Mouse (Mus musculus) layer of hippocampus, adult 11-12 months (tissue): ENCODE measurements around the gene Wnt3a.

Experiments used
- DNase-seq: peaks from one replicate; pipeline ENCODE4 v3.0.0; 2022; ENCODE audit warnings: low spot score

Wnt3a gene

DNA sequence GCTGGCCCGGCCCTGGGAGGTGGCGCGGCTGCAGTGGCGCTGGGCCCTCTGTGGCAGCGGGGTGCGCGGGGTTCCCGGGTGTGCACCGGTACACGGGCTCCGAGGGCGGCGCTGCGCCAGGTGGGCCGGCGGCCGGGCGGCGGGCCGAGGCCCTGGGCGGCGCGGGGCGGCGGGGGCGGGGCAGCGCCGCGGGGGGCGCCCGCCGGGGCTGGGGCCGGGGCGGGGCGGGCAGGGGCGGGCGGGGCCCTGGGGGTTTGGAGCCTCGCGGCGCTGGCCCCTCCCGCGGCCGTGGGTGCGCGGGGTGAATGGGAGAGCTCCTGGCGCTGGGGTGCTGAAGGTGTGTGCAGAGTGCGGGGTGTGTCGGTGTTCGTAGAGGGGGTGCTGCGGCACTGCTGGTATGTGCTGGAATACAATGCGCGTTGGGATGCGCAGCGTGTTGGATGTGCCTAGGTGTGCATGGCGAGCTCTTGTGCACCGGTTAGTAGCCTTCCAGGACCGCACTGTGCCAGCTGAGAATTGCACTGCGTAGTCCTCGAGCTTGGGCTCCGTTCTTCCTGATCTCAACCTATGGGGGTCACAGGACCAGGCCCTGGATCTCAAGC, at the start of gene Wnt3a:
Gene Wnt3a, minus strand, starts transcription at position 51 of the 602 bp plus-strand sequence.
- DNase-seq, result no peak

DNA sequence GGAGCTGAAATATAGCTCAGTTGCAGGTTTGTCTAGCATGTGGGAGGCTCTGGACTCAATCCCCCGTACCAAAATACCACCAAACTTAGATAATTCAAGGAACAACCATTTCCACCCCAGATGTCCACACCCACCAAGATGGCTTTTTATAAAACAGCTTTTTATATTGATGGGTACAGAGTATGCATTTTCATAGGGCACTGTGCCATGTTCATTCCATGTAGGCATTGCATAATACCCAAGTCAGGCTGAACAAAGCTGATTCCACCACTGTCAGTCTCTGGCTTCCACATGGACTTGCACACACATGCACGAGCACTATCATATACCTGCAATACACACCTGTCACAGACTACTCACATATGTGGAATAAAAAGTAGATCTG, 48.2 kb upstream of the Wnt3a start:
- DNase-seq, result peak; percentile 78

DNA sequence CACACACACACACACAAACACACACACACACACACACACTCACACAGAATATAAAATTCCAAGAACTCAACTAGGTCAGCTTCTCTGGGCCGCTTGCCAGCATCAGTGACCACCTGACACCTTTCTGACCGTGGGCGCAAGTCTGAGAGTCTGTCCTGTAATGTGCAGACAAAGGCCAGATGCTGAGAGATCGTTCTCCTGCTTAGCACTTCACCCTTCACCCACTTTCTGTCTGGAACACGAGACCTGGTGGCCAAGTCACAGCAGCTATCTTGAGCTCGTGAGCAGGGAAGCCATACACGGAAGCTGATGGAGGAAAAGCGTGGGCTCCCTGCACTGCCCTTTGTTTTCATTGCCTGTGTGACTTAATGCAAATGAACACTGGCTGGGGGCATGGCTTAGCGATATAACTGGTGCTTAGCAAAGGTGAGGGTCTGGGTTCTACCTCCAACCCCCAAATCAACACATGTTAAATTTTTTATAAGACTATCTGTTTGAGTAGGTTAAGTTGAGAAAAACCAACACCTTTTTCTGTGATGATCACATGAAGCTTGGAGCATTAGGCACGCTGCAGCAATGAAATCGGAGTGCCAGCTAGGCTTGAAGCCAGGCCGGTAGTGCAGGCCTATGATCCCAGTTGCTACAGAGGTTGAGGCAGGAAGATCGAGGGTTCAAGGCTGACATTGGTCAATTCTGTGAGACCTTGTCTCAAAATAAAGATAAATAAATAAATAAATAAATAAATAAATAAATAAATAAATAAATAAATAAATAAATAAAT, 47.6 kb upstream of the Wnt3a start:
- peak; percentile 32 for DNase-seq

DNA sequence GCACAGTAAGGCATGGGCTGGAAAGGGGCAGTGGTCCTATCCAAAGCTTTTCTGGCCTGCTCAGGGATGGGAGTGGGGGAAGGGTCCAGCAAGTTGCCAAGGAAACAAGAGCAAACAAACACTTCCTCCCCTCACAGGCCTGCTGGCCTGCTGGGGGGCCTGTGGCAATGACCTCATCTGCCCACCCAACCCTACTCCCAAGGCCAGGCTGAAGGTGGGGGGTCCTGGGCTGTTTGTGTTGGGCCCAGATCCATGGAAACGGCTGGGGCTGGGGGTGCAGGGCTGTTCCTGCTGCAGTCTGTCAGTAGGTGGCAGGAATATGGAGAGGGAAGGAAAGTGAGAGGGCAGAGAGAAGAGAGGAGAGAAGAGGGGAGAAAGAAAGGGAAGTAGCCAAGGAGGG, 45.8 kb upstream of the Wnt3a start:
- DNase-seq, result no peak

DNA sequence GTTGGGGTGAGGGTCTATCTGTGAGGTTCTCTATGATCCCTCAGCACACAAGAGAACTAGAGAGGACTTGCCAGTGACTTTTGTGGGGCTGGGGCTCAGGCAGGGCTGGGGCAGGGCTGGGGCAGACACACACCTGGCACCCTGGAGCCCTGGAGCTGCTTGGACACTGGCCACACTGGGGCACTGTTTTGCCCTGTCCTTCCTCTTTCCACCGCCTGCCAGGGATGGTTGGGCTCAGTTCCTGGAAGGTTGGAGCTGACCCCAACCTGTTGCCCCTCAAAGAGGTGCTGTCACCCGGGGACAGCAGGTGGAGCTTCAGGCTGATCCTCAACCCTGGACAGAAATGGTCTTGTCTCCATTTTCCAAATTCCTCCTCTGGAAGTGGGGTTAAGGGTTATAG, 45.4 kb upstream of the Wnt3a start:
- no peak for DNase-seq

DNA sequence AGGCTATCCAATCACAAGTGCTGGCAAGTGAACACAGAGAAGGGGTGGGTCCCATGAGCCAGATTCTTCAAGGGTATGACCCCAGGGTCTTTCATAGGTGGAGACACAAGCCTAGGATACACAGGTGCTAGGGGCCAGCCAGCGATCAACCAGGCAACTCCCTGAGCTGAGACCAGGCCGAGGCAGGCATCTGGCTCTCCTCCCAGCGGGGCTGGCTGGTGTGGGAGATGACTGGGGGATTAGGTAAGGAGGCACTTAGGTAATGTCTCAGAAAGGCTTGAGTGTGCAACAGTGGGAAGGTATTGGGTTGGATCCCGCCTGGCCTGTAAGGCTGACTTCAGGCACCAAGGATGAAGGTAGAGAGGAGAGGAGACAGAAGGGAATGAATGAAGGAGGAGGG, 44.6 kb upstream of the Wnt3a start:
- no peak for DNase-seq

DNA sequence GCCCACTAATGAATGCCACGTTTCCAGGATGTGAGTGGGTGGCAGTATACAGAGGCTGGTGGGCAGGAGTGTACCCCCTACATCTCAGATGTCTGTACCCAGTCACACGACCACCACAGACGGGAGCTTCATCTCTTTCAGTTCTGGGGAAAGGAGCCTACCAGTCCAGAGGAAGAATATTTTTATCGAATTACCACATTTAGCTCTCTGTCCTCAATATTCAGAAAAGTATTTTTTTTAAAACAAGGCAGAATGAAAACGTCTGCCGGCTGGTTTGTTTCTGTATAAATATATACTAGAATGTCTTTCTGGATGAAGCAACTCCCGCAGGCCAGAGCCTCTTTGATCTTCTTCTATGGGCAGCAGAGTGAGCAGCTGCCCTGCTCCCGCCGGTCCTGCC, 42.4 kb upstream of the Wnt3a start:
- no peak for DNase-seq

DNA sequence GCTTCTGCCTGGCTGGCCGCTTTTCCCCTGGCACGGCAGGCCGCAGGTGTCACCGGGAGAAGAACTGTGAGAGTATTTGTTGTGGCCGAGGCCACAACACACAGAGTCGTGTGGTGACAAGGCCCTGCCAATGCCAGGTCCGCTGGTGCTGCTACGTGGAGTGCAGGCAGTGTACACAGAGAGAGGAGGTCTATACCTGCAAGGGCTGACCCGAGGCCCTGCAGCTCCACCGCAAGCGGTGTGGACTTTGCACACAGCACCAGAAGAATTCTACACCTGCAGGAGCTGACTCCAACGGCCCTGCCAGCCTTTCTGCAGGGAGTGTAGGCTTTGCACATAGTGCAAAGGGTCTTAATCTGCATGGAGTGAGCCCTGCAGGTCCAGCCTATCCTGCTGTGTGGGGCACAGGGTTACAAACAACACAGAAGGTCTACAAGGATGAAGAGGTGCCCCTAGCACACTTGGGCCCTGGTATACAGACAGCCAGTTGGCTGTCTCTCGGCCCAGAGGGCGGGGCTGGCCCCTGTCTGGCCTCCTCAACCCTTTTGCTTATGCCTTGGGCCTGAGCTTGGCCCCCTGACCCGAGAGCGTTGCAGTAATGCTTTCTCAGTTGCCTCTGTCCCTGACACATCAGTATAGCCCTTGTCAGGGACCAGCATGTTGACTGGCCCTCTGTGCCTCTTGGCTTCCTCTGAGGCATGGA, 40.8 kb upstream of the Wnt3a start:
- no peak for DNase-seq

DNA sequence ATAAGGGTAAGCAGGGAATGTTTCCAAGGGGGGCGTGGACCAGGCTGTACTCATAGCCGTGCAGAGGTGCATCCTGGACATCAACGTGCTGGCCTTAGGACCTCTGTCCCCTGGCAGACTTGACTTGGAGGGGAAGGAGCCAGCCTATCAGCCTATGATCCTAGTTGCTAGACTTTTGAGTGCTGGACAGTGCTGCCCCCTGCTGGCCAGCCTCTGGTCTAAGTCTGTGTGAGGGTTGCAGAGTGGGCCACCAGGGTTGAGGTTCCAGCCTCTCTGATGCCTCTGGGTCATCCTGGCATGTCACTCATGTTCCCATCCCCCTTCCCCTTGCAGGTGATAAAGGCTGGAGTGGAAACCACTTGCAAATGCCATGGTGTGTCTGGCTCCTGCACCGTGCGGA, 40.0 kb upstream of the Wnt3a start:
- peak; percentile 76 for DNase-seq

DNA sequence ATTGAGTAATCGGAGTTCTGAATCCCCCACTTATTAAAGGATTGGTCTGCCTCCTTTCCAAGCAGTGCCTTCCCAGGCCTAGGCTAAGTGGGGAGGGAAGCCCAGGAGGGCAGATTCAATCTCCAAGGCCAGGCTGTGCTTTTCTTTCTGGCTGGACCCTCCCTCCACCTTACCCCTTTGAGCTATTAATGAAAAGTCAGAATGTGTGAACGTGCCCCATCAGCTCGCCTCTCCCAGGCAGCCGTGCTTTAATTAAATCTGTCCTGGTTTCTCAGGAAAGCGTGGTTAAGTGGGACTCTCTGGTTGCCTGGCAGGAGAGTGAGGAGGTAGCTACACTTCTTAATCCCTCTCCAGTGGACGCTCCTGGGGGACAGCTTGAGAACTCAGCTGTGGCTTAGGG, 39.1 kb upstream of the Wnt3a start:
- no peak for DNase-seq

DNA sequence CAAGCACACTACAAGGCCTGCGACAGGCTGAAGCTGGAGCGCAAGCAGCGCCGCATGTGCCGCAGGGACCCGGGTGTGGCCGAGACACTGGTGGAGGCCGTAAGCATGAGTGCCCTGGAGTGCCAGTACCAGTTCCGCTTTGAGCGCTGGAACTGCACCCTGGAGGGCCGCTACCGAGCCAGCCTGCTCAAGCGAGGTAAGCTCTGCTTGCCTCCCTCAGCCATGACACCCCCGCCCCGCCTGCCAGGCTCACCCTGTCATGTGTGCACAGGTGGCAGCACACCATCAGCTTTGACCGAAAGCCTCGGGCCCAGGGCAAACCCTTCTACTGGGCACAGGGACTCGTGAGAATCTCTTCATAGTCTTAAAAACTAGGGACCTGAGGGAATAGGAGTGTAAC, 37.1 kb upstream of the Wnt3a start:
- DNase-seq, result no peak

DNA sequence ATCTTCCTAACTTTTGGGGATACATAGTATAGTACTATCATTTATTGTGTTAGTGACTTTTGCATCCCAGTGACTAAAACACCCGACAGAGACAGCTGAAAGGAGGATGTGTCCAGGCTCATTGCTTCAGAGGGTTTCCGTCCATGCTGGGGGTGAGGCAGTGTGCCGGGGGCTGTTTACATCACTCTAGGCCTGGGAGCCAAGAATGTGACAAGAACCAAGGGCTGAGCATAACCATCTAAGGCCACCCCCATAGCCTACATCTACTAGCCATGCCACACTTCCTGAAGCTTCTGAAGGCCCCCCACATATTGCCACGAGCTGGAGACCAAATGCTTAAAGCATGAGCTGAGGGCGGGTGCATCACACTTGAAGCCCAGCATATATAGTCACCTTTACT, 34.2 kb upstream of the Wnt3a start:
- no peak for DNase-seq

DNA sequence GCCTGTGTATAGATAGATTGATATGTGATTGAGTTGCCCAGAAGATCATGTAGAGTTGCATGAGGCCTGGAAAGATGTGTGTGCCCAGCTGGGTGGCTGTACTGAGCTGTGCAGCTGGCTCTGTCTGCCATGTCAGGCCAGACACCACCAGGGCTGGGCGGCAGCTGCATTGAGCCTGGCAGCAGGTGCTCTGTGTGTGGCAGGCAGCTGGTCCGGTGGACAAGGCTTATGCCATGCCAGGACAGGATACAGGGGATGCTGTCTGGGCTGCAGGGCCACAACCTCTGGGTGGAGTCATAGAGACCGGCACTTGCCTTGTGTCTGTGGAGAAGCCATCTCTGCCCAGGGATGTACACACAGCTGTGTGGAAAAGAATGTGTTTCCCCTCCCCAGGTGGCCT, 32.4 kb upstream of the Wnt3a start:
- DNase-seq, result no peak

DNA sequence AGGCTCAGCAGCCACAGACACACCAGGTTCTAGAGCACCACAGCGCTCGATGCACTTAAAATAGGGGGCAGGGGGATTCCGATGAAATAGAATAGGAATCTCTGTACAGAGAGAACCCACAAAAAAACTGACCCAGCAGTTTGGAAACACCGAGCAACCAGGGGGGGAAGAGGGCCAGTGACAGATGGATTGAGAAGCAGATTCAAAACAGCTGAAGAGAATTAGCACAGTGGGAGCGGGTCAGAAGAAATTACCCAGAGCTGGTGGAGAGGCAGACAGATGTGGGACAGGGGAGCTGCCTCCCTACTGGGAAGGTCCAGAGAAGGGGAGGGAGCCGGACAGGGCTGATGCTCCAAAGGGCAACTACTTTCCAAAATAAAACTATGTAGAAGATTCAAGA, 26.0 kb upstream of the Wnt3a start:
- DNase-seq, result no peak

DNA sequence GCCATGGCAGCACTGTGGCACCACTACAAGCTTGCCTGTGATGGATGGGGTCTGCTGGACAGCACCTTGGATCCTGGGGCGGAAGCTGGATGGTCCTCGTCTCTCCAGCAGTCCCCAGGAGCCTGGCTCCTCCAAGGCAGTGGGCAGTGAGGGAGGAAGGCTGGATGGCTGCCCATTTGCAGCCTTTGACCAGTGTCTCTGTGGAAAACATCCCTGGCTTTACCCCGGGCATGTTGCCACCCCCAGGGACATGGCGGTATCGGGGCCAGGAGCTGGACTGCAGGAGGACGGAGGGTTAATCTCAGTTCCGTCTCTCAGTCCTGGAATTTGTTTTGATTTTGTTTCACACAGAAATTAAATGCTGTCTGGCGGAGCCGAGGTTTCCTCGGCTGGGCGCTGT, 23.4 kb upstream of the Wnt3a start:
- no peak for DNase-seq

DNA sequence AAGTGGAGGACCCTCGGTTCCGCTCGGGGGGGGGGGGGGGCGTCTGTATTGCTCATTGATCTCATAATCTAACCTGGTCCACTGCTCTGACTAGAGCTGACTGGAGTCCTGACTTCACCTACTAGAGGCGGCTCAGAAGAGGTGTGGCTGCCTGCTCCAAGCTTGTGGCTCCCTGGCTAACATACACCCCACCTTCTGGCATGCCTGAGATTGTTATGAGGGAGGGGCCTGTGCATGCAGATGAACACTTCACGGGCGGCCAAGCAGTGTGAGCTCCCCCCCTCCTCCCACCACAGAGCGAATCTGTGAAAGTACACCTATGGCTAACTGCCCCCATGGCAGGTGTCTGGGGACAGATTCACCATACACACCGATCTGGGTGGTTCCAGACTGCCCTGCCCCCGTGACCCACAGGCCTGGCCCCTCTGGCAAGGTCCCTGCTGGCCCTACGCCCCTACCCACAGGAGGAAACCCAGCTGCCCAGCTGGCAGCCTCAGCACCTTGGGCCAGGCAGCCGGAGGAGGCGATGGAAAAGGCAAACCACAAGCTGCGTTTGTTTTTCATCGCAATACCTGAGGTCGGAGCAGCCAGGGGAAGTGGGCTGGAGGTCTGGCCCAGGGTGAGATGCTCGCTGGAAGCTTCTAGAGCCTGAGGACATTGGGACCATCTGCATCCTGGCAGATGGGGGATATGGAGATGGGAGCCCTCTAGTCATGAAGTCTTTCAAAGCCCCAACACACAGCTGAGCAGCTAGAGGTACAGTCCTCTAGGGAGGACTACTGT, 22.7 kb upstream of the Wnt3a start:
- no peak for DNase-seq

DNA sequence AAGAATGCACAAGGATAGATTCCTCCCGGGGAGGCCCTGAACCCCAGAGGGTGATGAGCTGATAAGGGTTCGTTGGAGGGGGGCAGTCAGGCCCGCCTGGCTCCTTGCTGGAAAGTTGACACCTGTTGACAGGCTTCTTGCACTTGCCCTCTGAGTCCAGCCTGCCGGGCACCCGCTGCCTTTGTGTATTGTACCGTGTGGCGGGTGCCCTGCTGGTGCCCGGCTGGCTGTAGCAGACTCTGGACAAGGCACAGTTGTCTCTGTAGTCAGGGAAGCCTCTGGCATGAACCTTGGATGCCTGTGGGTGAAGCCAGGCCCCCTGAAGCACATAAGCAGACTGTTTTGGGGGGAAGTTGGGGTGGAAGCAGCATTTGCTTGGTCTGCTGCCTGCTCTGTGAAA, 21.9 kb upstream of the Wnt3a start:
- DNase-seq, result no peak

DNA sequence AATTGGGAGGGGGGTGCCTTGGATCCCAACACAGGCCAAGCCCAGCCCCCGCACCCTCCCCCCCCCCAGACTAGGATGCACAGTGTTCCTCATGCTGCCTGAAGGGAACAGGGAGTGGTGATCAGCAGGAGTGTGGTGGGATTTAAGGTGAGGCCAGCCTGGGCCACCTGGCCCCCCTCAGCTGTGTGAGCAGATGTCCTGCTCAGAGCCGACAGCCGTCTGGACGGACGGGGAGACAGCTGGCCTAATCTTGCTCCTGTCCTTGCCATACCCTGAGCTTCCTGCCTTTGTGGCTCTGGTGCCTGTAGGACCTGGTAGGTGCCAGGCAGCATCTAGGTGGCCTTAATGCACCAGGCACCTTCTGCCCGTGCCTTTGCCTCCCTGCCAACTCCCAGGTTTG, 21.5 kb upstream of the Wnt3a start:
- DNase-seq, result no peak

DNA sequence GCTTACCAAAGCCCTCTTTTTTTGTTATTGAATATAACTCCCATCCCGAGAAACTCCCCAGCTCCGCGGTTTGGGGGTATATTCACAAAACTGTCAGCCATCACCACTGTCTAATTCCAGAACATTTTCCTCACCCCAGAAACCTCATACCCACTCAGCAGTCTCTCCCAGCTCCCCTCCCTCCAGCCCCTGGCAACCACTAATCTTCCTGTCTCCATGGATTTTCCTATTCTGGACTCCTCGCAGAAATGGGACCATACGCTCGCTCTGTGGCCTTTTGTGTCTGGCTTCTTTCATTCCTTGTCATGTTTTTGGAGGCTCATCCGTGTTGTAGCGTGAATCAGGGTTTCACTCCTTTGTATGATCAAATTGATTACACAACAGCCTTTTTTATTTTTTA, 19.4 kb upstream of the Wnt3a start:
- DNase-seq, result no peak

DNA sequence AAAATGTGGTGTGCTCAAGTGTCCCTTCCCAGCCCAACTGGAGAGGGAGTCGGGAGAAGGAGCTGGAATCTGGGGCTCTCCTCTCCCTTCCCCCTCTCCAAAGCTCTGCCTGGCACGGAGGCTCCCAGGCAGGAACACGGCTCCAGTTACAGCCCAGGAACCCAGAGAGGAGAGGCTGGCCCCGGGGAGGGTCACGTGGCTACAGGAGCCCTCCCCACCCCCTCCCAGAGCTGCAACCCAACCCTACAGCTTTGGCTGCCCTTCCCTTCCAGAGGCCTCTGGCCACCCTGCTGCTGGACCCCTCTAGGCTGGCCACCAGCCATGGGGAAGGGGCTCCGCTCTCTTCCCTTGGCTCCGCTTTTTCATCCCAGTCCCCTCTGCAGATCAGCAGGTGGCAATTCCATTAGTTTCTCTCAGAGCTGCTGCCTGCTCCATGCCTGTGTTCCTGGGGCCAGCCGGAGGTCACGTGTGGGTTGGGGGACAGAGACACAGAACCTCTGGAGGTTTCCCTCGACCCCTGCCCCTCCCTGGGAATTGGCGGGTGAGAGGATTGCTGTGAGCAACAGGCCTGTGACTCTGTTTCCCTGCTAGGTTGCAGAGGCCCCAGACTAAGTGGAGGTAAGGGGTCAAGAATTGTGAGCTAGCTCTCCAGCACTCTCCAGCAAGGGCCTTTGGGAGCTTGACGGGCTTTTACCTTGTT, 18.7 kb upstream of the Wnt3a start:
- DNase-seq, result no peak

DNA sequence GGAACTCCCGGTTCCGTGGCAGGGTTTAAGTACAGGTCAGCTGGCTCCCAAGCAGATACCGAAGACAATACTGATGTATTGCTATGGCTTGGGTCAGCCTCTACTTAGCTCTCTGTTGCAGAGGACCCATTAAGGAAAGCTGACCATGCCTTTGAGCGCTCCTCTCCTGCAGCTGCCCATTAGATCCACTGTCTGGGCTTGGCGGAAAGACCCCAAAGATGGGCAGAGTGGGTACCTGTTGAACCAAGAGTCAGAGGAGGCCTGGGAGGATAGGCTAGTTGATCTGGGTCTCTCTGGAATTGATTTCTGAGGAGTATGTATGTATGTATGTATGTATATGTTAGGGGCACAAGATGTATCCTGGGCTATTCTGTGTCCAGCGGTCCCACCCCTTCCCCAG, 18.1 kb upstream of the Wnt3a start:
- no peak for DNase-seq

DNA sequence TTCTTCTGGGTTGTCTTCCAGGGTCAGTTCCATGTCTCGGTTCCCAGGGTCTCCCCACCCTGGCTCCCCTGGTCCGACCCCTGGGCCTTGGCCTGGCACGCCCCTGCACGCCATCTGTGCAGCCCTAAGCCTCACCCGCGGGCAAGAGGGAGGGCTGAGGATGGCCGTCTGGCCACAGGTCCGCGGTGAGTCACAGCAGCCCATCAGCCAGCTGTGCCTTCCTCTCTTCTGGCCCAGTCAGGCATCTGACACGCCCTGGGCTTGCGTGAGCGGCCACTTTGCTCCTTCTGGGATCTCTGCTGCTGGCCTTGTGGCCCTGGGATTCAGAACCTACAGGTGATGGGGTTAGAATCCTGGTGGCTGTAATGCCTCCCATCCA, 17.6 kb upstream of the Wnt3a start:
- DNase-seq, result no peak
